Mouse (Mus musculus): ENCODE results near the gene Plk2. TPM values are rescaled to one million over a fixed set of nuclear protein-coding genes. Genes with fewer than 3 reads are reported as not detected.

Gene Plk2
- polyA plus RNA-seq, 1 experiment from 2014 or later, result 101 TPM

- H3K4me1 ChIP-seq, result no peaks in the 10 kb centered on the region
- H3K27ac ChIP-seq, result no peak overlapping the region
- no peaks in the 10 kb centered on the region for H3K27me3 ChIP-seq (ENCODE audit: insufficient read depth, poor library complexity, severe bottlenecking)
- 59% methylated on average over 7 of the region's 7 CpGs for WGBS
- no peaks in the 10 kb centered on the region for H3K9me3 ChIP-seq
- no peak for DNase-seq (ENCODE audit: low spot score)
- H3K36me3 ChIP-seq, result no peaks in the 10 kb centered on the region
- H3K4me3 ChIP-seq, result no peak overlapping the region
Observed at GRCm38 (mm10) chr13:110422434-110422833, 27.6 kb downstream of the Plk2 start.

GRCm38 (mm10) chr13:110425512-110426222 is 30.8 kb downstream of the Plk2 start:
- WGBS, result 75% methylated on average over 8 of the region's 8 CpGs
- Histone ChIP-seq H3K4me1 (no peaks in the 10 kb centered on the region), H3K4me3 (no peak overlapping the region), H3K27ac (no peak overlapping the region), H3K9me3 (no peaks in the 10 kb centered on the region), H3K36me3 (no peaks in the 10 kb centered on the region), H3K27me3 (ENCODE audit: insufficient read depth, poor library complexity, severe bottlenecking) (no peaks in the 10 kb centered on the region)
- no peak for DNase-seq (ENCODE audit: low spot score)

- DNase-seq (ENCODE audit: low spot score), result no peak
- no peaks in the 10 kb centered on the region for H3K9me3 ChIP-seq
- no peak overlapping the region for H3K4me3 ChIP-seq
- no peaks in the 10 kb centered on the region for H3K27me3 ChIP-seq (ENCODE audit: insufficient read depth, poor library complexity, severe bottlenecking)
- no peaks in the 10 kb centered on the region for H3K4me1 ChIP-seq
- H3K36me3 ChIP-seq, result no peaks in the 10 kb centered on the region
- H3K27ac ChIP-seq, result no peak overlapping the region
Observed at GRCm38 (mm10) chr13:110431388-110431787, 36.5 kb downstream of the Plk2 start.

- H3K4me1 ChIP-seq, result no peaks in the 10 kb centered on the region
- H3K36me3 ChIP-seq, result no peaks in the 10 kb centered on the region
- H3K27me3 ChIP-seq (ENCODE audit: insufficient read depth, poor library complexity, severe bottlenecking), result no peaks in the 10 kb centered on the region
- no peak overlapping the region for H3K4me3 ChIP-seq
- DNase-seq (ENCODE audit: low spot score), result no peak
- no peaks in the 10 kb centered on the region for H3K9me3 ChIP-seq
- no peak overlapping the region for H3K27ac ChIP-seq
- 54% methylated on average over 2 of the region's 2 CpGs for WGBS
Observed at GRCm38 (mm10) chr13:110432062-110432566, 37.3 kb downstream of the Plk2 start.

- WGBS, result 86% methylated on average over 4 of the region's 4 CpGs
- DNase-seq (ENCODE audit: low spot score), result no peak
- no peak overlapping the region for H3K4me3 ChIP-seq
Observed at GRCm38 (mm10) chr13:110432613-110433012, 37.8 kb downstream of the Plk2 start.

GRCm38 (mm10) chr13:110436692-110437091 is 41.8 kb downstream of the Plk2 start:
- no peak overlapping the region for H3K4me3 ChIP-seq
- H3K27ac ChIP-seq, result no peak overlapping the region
- H3K27me3 ChIP-seq (ENCODE audit: insufficient read depth, poor library complexity, severe bottlenecking), result no peaks in the 10 kb centered on the region
- no peaks in the 10 kb centered on the region for H3K9me3 ChIP-seq
- no peaks in the 10 kb centered on the region for H3K4me1 ChIP-seq
- no peak for DNase-seq (ENCODE audit: low spot score)
- WGBS, result 64% methylated on average over 7 of the region's 7 CpGs
- no peaks in the 10 kb centered on the region for H3K36me3 ChIP-seq

More at GRCm38 (mm10) chr13:110432613-110433012, 37.8 kb downstream of the Plk2 start:
- Histone ChIP-seq H3K4me1 (no peaks in the 10 kb centered on the region), H3K36me3 (no peaks in the 10 kb centered on the region), H3K27ac (no peak overlapping the region), H3K9me3 (no peaks in the 10 kb centered on the region), H3K27me3 (ENCODE audit: insufficient read depth, poor library complexity, severe bottlenecking) (no peaks in the 10 kb centered on the region)

GRCm38 (mm10) chr13:110438624-110439023 is 43.8 kb downstream of the Plk2 start:
- Histone ChIP-seq H3K27me3 (ENCODE audit: insufficient read depth, poor library complexity, severe bottlenecking) (no peaks in the 10 kb centered on the region), H3K9me3 (no peaks in the 10 kb centered on the region), H3K36me3 (no peaks in the 10 kb centered on the region), H3K4me1 (0 out of 2 replicates have a peak, but pooled peaks cover 3% of the 10 kb centered on the region), H3K4me3 (no peak overlapping the region), H3K27ac (peak overlapping the region; percentile 29; the same call in 1 of the 2 replicates)
- no peak for DNase-seq (ENCODE audit: low spot score)
- 70% methylated on average over 8 of the region's 9 CpGs for WGBS

GRCm38 (mm10) chr13:110444335-110444734 is 49.5 kb downstream of the Plk2 start:
- no peak for DNase-seq (ENCODE audit: low spot score)
- Histone ChIP-seq H3K4me3 (no peak overlapping the region), H3K27ac (no peak overlapping the region), H3K4me1 (peaks cover 23% of the 10 kb centered on the region), H3K36me3 (no peaks in the 10 kb centered on the region), H3K9me3 (no peaks in the 10 kb centered on the region), H3K27me3 (ENCODE audit: insufficient read depth, poor library complexity, severe bottlenecking) (no peaks in the 10 kb centered on the region)
- WGBS, result 64% methylated on average over 4 of the region's 4 CpGs

- H3K36me3 ChIP-seq, result no peaks in the 10 kb centered on the region
- no peak for DNase-seq (ENCODE audit: low spot score)
- WGBS, result 43% methylated on average over 3 of the region's 3 CpGs
- no peaks in the 10 kb centered on the region for H3K9me3 ChIP-seq
- H3K27ac ChIP-seq, result peak overlapping the region; percentile 72
- H3K27me3 ChIP-seq (ENCODE audit: insufficient read depth, poor library complexity, severe bottlenecking), result no peaks in the 10 kb centered on the region
- H3K4me3 ChIP-seq, result no peak overlapping the region
- peaks cover 28% of the 10 kb centered on the region for H3K4me1 ChIP-seq
Observed at GRCm38 (mm10) chr13:110444894-110445293, 50.0 kb downstream of the Plk2 start.

GRCm38 (mm10) chr13:110446434-110446833 is 51.6 kb downstream of the Plk2 start:
- H3K4me1 ChIP-seq, result peaks cover 30% of the 10 kb centered on the region
- no peaks in the 10 kb centered on the region for H3K9me3 ChIP-seq
- no peaks in the 10 kb centered on the region for H3K36me3 ChIP-seq
- H3K27ac ChIP-seq, result 0 out of 2 replicates have a peak overlapping the region, but pooled peaks have one; percentile 11
- 75% methylated on average over 6 of the region's 6 CpGs for WGBS
- DNase-seq (ENCODE audit: low spot score), result no peak
- no peak overlapping the region for H3K4me3 ChIP-seq
- no peaks in the 10 kb centered on the region for H3K27me3 ChIP-seq (ENCODE audit: insufficient read depth, poor library complexity, severe bottlenecking)

- no peak overlapping the region for H3K4me3 ChIP-seq
- H3K36me3 ChIP-seq, result no peaks in the 10 kb centered on the region
- 49% methylated on average over 4 of the region's 4 CpGs for WGBS
- H3K9me3 ChIP-seq, result no peaks in the 10 kb centered on the region
- peaks cover 12% of the 10 kb centered on the region for H3K4me1 ChIP-seq
- no peak overlapping the region for H3K27ac ChIP-seq
- no peak for DNase-seq (ENCODE audit: low spot score)
- H3K27me3 ChIP-seq (ENCODE audit: insufficient read depth, poor library complexity, severe bottlenecking), result no peaks in the 10 kb centered on the region
Observed at GRCm38 (mm10) chr13:110450056-110450455, 55.2 kb downstream of the Plk2 start.
